Mouse (Mus musculus) spleen, adult 2 months (tissue): ENCODE data around the gene Macrod2. TPM values are rescaled to one million over a fixed set of nuclear protein-coding genes. Genes with fewer than 3 reads are reported as not detected.

Source experiments
- DNase-seq, 2 experiments: peaks; one replicate each; pipeline versions ENCODE4 v3.0.0 to v3.0.0-alpha.2; 2012 to 2021; ENCODE audit warnings: low spot score in 2 of 2, low read depth in 1 of 2
- H3K27ac ChIP-seq: fragments of 200-500 bp; 2 replicates; pipeline ENCODE4 v1.5.1; 2012; ENCODE audit warnings: low read length, inconsistent platforms; ENCODE audit not compliant: insufficient read depth
- H3K27me3 ChIP-seq: fragments of 200-500 bp; 2 replicates; pipeline ENCODE4 v1.6.1; 2012; ENCODE audit warnings: mild to moderate bottlenecking, moderate library complexity, low read length, inconsistent platforms; ENCODE audit not compliant: control insufficient read depth, insufficient read depth
- H3K36me3 ChIP-seq: fragments of 200-500 bp; 2 replicates; pipeline ENCODE4 v1.6.1; 2012; ENCODE audit warnings: mild to moderate bottlenecking, low read length, inconsistent platforms; ENCODE audit not compliant: control insufficient read depth, insufficient read depth
- H3K4me1 ChIP-seq: fragments of 200-500 bp; 2 replicates; pipeline ENCODE4 v1.6.1; 2011; ENCODE audit warnings: inconsistent platforms; ENCODE audit not compliant: control insufficient read depth, insufficient read depth, insufficient read length
- H3K4me3 ChIP-seq: fragments of 200-500 bp; 2 replicates; pipeline ENCODE4 v1.5.1; 2011; ENCODE audit warnings: mild to moderate bottlenecking, inconsistent platforms; ENCODE audit not compliant: insufficient read depth, insufficient read length; ENCODE audit errors: extremely low read depth
- CTCF ChIP-seq: fragments of 200-500 bp; IDR thresholded peaks from 2 replicates; pipeline ENCODE4 v1.5.1; 2011; ENCODE audit warnings: mild to moderate bottlenecking, inconsistent platforms; ENCODE audit not compliant: insufficient read depth, insufficient read length, insufficient replicate concordance; ENCODE audit errors: extremely low read depth
- POLR2A ChIP-seq: fragments of 200-500 bp; IDR thresholded peaks from 2 replicates; pipeline ENCODE4 v1.6.1; 2011; ENCODE audit warnings: low read depth, low read length, inconsistent platforms
- WGBS: fragments of 180-500 bp; shearing (Covaris S2); methylation state at CpG from one replicate; pipeline ENCODE4 v1.1.7; 2018; 5-methylcytosine and 5-hydroxymethylcytosine counted together
- polyA plus RNA-seq: library from polyadenylated mRNA; depleted of rRNA; stranded (reverse); fragments of >200 nt; gene quantifications from 2 replicates; pipeline ENCODE4 v1.2.3, GENCODE M21; 2012

Macrod2 gene
- polyA plus RNA-seq, 1 experiment: 2.2 TPM

DNA sequence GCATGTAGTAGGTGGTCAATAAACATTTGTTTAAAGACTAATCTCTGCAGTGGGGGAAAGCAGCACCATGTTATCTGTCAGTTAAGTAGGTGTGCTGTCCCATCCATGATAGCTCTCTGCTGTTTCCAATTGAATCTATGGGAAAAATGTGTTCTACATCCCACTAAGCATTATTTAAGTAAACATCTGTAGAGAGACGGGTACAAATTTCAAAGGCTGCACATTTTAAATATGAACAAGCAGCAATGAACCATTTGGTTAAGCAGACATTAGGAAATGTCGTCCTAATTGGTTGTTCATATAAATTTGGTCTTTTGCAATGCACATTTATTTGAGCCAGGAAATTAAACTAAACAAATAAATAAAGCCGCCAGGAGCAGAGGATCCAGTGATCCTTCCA lies 1277.7 kb downstream of the Macrod2 start:
- H3K4me3 ChIP-seq: no peak overlapping the region
- H3K27ac ChIP-seq: no peak overlapping the region
- TF ChIP-seq CTCF (no peak), POLR2A (no peak)
- H3K27me3 ChIP-seq: no peaks in the 10 kb centered on the region
- no peaks in the 10 kb centered on the region for H3K36me3 ChIP-seq
- WGBS: 84% methylated on average over 3 of the region's 3 CpGs
- H3K4me1 ChIP-seq: no peaks in the 10 kb centered on the region
- no peak for DNase-seq

DNA sequence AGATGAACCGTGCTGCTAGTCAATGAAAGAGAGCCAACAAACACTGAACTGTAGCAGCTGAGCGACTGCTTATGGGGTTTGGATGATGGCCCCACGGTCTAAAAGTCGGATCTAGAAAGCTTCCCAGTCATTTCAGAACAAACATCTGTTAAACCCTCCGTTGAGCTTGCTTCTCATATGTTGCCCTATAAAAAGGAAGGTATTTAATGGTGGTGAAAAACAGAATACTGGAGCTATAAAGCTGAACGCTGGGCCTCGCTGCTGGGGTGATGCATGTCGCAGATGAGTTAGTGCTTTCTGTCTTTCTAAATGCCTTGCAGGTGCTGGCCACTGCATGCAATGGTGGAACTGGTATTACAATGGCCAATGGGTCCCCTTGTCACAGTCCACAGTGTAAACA lies 1278.3 kb downstream of the Macrod2 start:
- no peaks in the 10 kb centered on the region for H3K27me3 ChIP-seq
- no peaks in the 10 kb centered on the region for H3K4me1 ChIP-seq
- WGBS: 85% methylated on average over 8 of the region's 8 CpGs
- DNase-seq: no peak
- no peak overlapping the region for H3K27ac ChIP-seq
- H3K36me3 ChIP-seq: no peaks in the 10 kb centered on the region
- H3K4me3 ChIP-seq: no peak overlapping the region
- no peak for TF ChIP-seq POLR2A
- no peak for TF ChIP-seq CTCF

DNA sequence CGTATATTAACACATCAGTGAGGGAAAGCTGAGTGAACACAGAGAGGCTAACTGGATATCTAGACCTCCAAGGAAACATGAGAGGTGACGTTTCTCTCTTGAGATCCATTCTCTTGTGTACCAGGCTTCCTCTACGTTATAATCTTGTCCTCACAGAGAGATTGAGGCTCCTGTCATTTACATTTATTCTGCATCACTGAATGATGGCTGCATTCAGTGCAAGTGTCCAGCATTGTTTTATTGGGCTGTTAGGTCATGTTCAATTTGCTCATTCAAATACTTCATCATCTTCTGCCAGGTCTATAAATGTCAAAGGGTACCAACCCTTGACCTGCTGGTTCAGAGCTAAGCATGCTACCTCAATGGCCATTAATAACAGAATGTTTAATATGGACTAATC lies 1302.4 kb downstream of the Macrod2 start:
- Histone ChIP-seq H3K36me3 (no peaks in the 10 kb centered on the region), H3K4me3 (no peak overlapping the region), H3K4me1 (no peaks in the 10 kb centered on the region), H3K27ac (no peak overlapping the region), H3K27me3 (no peaks in the 10 kb centered on the region)
- DNase-seq: no peak
- WGBS: 85% methylated on average over 3 of the region's 3 CpGs
- TF ChIP-seq POLR2A (no peak), CTCF (no peak)

DNA sequence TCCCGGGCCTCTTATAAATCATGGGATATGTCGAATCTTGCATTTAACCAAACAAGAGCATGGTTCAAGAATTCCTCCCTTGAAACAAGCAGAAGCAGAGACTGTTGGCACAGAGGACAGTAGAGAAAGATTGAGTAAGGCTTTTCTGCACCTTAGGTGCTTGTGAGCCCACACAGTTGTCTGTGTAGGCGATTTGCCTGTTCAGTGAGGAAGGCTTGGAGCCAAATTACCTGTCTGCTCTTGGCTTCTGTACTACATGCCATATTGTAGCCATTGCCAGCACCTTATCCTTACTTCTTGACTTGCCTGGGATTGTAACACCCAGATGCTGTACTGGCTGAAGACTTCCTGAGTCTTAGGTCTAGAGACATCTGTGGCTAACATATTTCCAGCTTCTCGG lies 1303.2 kb downstream of the Macrod2 start:
- TF ChIP-seq CTCF (no peak), POLR2A (no peak)
- no peak overlapping the region for H3K27ac ChIP-seq
- 81% methylated on average over 4 of the region's 4 CpGs for WGBS
- H3K36me3 ChIP-seq: no peaks in the 10 kb centered on the region
- no peak overlapping the region for H3K4me3 ChIP-seq
- no peaks in the 10 kb centered on the region for H3K4me1 ChIP-seq
- DNase-seq: no peak
- no peaks in the 10 kb centered on the region for H3K27me3 ChIP-seq

DNA sequence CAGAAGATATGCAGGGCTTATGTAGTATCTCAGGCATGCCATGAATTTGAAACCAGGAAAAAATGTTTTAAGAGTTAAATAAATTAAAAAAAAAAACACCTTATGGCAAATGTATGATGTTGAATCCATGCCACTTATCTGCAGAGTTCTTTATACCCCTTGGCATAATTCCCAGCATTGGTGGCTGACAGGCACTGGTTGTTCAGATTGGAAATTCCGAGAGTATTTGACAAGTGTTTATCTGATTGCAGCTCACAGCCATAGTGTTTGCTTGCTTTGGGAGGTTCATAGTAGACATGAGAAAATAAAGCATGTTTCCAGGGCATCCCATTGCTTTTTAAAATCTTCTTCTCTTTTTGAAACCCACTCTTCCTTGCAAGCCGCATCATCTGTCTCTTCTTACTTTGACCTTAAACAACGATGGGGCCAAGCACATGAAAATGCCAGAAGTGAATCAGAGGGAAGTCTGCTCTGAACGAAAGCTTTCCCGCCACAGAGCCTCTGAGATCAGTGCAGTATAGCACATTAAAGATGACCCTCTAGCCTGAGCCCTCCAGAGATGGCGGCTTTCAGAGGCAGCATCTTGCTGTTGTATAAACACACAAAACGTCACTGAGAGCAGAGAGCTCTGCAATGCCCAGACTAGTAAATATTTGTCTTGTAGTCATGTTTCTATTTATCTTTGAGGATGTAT lies 1305.8 kb downstream of the Macrod2 start:
- TF ChIP-seq POLR2A: no peak
- Histone ChIP-seq H3K27me3 (no peaks in the 10 kb centered on the region), H3K4me1 (no peaks in the 10 kb centered on the region), H3K4me3 (no peak overlapping the region), H3K27ac (no peak overlapping the region), H3K36me3 (no peaks in the 10 kb centered on the region)
- DNase-seq: no peak
- WGBS: 75% methylated on average over 7 of the region's 7 CpGs

DNA sequence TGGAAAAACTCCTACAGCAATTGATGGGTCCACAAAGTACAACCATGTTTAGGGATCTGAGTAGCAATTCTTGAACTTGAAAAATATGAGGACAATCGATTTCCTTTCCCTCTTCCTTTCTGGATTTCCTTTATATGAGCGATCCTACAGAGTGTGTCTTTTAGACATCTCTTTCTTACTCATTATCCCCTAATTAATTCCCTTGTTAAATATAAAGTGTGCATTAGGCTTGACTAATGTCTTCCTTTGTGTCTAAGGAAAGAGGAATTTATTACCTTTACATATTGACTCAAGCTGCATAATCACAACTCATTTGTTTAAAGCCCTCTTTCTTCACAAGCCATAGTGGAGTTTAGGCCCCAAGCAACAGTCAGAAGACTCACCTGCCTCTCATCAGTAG lies 1316.7 kb downstream of the Macrod2 start:
- H3K4me3 ChIP-seq: no peak overlapping the region
- no peaks in the 10 kb centered on the region for H3K36me3 ChIP-seq
- no peak overlapping the region for H3K27ac ChIP-seq
- TF ChIP-seq CTCF: no peak
- TF ChIP-seq POLR2A: no peak
- 89% methylated on average over 2 of the region's 2 CpGs for WGBS
- no peaks in the 10 kb centered on the region for H3K4me1 ChIP-seq
- DNase-seq: no peak
- no peaks in the 10 kb centered on the region for H3K27me3 ChIP-seq

DNA sequence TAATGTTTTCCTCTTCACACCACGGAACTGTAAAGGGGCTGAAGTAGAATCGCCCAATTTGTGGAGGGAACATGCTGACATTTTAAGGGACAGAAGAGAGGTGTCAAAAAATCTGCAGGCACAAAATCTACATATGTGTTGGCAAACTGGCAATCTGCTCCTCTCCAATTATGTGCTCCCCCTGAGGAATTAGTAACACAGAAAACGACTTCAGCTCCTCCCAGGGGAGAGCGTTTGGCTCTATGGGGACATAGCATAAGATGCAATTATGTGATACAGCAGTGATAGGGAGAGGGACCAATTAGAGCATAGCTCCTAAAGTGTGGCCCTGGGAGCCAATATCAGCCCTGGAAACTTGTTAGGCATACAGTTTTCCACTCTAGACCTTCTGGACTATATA lies 1317.2 kb downstream of the Macrod2 start:
- DNase-seq: no peak
- no peak for TF ChIP-seq CTCF
- TF ChIP-seq POLR2A: no peak
- no peak overlapping the region for H3K4me3 ChIP-seq
- 89% methylated on average over 4 of the region's 4 CpGs for WGBS
- no peaks in the 10 kb centered on the region for H3K36me3 ChIP-seq
- H3K4me1 ChIP-seq: no peaks in the 10 kb centered on the region
- no peak overlapping the region for H3K27ac ChIP-seq
- no peaks in the 10 kb centered on the region for H3K27me3 ChIP-seq
